Mouse (Mus musculus) adrenal gland, adult 10 weeks (tissue): ENCODE results near the gene Vmn1r66. TPM values are rescaled to one million over a fixed set of nuclear protein-coding genes. Genes with fewer than 3 reads are reported as not detected.

Experiments
- polyA plus RNA-seq: library from polyadenylated mRNA; stranded (reverse); fragments of 350-450 nt; fragmentation: Illumina TruSeq; extraction: RNeasy Lipid Tissue Mini Kit (QIAGEN cat#74804); gene quantifications from one replicate; pipeline ENCODE4 v1.2.3, GENCODE M21; 2014; ENCODE audit warnings: low read depth, low replicate concordance

The Vmn1r66 gene
- polyA plus RNA-seq: not detected

GRCm38 (mm10) chr7:10277906-10278305 lies at the start of gene Vmn1r66:
TSS of gene Vmn1r66 (minus strand) at chr7:10278006.

Other genes starting within 250 kb of the Vmn1r66 start
- not detected for gene Vmn2r50, start 224.7 kb downstream of the Vmn1r66 start, polyA plus RNA-seq
- not detected for gene Vmn2r51, start 172.3 kb downstream of the Vmn1r66 start, polyA plus RNA-seq
- not detected for gene Vmn2r52, start 101.4 kb downstream of the Vmn1r66 start, polyA plus RNA-seq
- not detected for gene Vmn1r67, start 165.3 kb upstream of the Vmn1r66 start, polyA plus RNA-seq
- gene Zik1, start 217.4 kb upstream of the Vmn1r66 start, polyA plus RNA-seq: 5.8 TPM